9 mouse cellular contexts compared by ENCODE assay signal in genomic region chr11:20859858-20860257, GRCm38 (mm10). TPM values are rescaled to one million over a fixed set of nuclear protein-coding genes. Genes with fewer than 3 reads are reported as not detected.
DNase-seq lines count a peak whose midpoint lies in the region; ATAC-seq and TF ChIP-seq lines count a peak whose summit lies in the region.
"Had no signal": no experiment of that assay in that cellular context is flagged by ENCODE, and none has a peak within 500 bp of the region (broad histone marks: within the 10 kb centered on the region; RNA-seq: fewer than 3 reads in every experiment).

No protein-coding gene starts in this region.

- intact Hi-C loops in heart, postnatal 36 days (cut with DNase I), result loop anchor here (1.0 to 2.0 kb wide), 2 partner anchors 54 to 65 kb away; no protein-coding TSS in a partner anchor

- H3K27ac ChIP-seq in heart, embryonic 13.5 days (replicated peaks), result peak overlapping the region; percentile 88; the same call in 1 of the 2 replicates
- no peak overlapping the region for H3K27ac ChIP-seq in thymus, adult 2 months (ENCODE audit: control insufficient read depth, insufficient read depth, low read length)

- H3K4me1 ChIP-seq in heart, embryonic 13.5 days, result peaks cover 30% of the 10 kb centered on the region
- H3K4me1 ChIP-seq in thymus, adult 2 months (replicated peaks; ENCODE audit: control insufficient read depth, insufficient read depth, low read length), result no peaks in the 10 kb centered on the region

- ATAC-seq in heart, embryonic 13.5 days (ENCODE audit: extremely low read depth, insufficient number of reproducible peaks, low FRiP score, low TSS enrichment), result no peak

- TF ChIP-seq CTCF in thymus, adult 2 months (IDR thresholded peaks at IDR 0.05; ENCODE audit: borderline replicate concordance, control insufficient read depth, extremely low read depth, insufficient read depth, low read length, poor library complexity), result no peak

- H3K4me3 ChIP-seq in heart, embryonic 13.5 days, result no peak overlapping the region; the same call in 1 of the 2 replicates
- H3K4me3 ChIP-seq in thymus, adult 2 months (ENCODE audit: control insufficient read depth, insufficient read depth, low read length), result no peak overlapping the region

- no peaks in the 10 kb centered on the region for H3K36me3 ChIP-seq in heart, embryonic 13.5 days
- no peaks in the 10 kb centered on the region for H3K36me3 ChIP-seq in thymus, adult 2 months (ENCODE audit: control insufficient read depth, insufficient read depth, low read length)

- TF ChIP-seq POLR2A in thymus, adult 2 months (IDR thresholded peaks at IDR 0.05; ENCODE audit: control insufficient read depth, extremely low read depth, insufficient read depth, low read length, poor library complexity), result no peak

- H3K4me2 ChIP-seq in heart, embryonic 13.5 days, result peak overlapping the region; percentile 53

- WGBS in heart, embryonic 13.5 days, result 52% methylated on average over 6 of the region's 6 CpGs
- WGBS in thymus, adult 2 months, result 88% methylated on average over 6 of the region's 6 CpGs

- no peak for DNase-seq in heart, postnatal 36 days
- peak; percentile 63 for DNase-seq in adipocyte (ENCODE audit: low spot score)
- DNase-seq in kidney, adult 11 months, result peak; percentile 48
- DNase-seq in lung, postnatal 25 days (ENCODE audit: low spot score), result peak; percentile 32
- DNase-seq in urinary bladder, adult 18-20 months (ENCODE audit: low spot score in 2 of 2), result no peak
- no peak for DNase-seq in thymus, adult 2 months
- no peak for DNase-seq in layer of hippocampus, adult 18-20 months (ENCODE audit: low spot score in 2 of 2)

- 0 out of 2 replicates have a peak overlapping the region, but pooled peaks have one; percentile 44 for H3K9ac ChIP-seq in heart, embryonic 13.5 days

- H3K27me3 ChIP-seq in heart, embryonic 13.5 days (replicated peaks), result no peaks in the 10 kb centered on the region
- no peaks in the 10 kb centered on the region for H3K27me3 ChIP-seq in thymus, adult 2 months (ENCODE audit: control insufficient read depth, insufficient read depth, low read length)
- H3K27me3 ChIP-seq: Patski had no signal

- H3K9me3 ChIP-seq in heart, embryonic 13.5 days, result no peaks in the 10 kb centered on the region

RNA-seq across cellular contexts. Expression of gene Lgalsl, which starts 29.0 kb away (rescaled TPM):
- 35.1 and 37.5 TPM in 2 replicates for polyA plus RNA-seq in heart, embryonic 13.5 days (2015; fragmentation: Nextera tagmentation; extraction: Ambion mirVana)
- total RNA-seq in heart, postnatal 36 days (2021), result 10 to 100 TPM; 31.1 to 38.4 TPM
- 1.7 and 3.3 TPM in 2 replicates for polyA plus RNA-seq in thymus, adult 2 months (2012; rRNA removed)
- total RNA-seq in layer of hippocampus, adult 18-20 months (2021), result 10 to 100 TPM; 78.3 to 80.4 TPM

Comparison
In these comparisons a context has a peak if more than half of its experiments do, and no peak if none do; other contexts are left out.
1. DNase-seq: peak in adipocyte (single experiment), kidney, adult 11 months (single experiment) and lung, postnatal 25 days (single experiment); none in heart, postnatal 36 days (0 of 2), urinary bladder, adult 18-20 months (0 of 2), thymus, adult 2 months (single experiment) and layer of hippocampus, adult 18-20 months (0 of 2).